Mouse (Mus musculus) yolk sac, embryonic 10.5 days (tissue): ENCODE results near the gene Kif2b.

Experiments used
- DNase-seq: peaks from one replicate; pipeline ENCODE4 v3.0.0-alpha.2; 2017; ENCODE audit warnings: low spot score

Gene Kif2b

GRCm38 (mm10) chr11:91577317-91577716 lies at the start of gene Kif2b:
Kif2b (minus strand) TSS chr11:91577558.
- DNase-seq = no peak

- no peak for DNase-seq
Observed at GRCm38 (mm10) chr11:91593088-91593487, 15.7 kb upstream of the Kif2b start.

GRCm38 (mm10) chr11:91576856-91577255 lies 502 bp downstream of the Kif2b start:
- DNase-seq = no peak

- DNase-seq = no peak
Observed at GRCm38 (mm10) chr11:91575406-91575805, 2.0 kb downstream of the Kif2b start.

GRCm38 (mm10) chr11:91574477-91574876 lies 2.9 kb downstream of the Kif2b start:
- DNase-seq = no peak

GRCm38 (mm10) chr11:91530737-91531136 lies 46.6 kb downstream of the Kif2b start:
- DNase-seq = no peak
